Mouse (Mus musculus): ENCODE measurements around the gene Ott.
"Not testable (repeated sequence)": the region's sequence is repeated elsewhere in the genome, so short reads cannot be mapped to it uniquely, and the experiment has no call there.

Gene Ott

GRCm38 (mm10) chrX:149073982-149074381, at the start of gene Ott:
Gene Ott, plus strand, starts transcription at chrX:149074282.
- DNase-seq (ENCODE audit: inconsistent age in 2 of 2, low spot score in 1 of 2): not testable (repeated sequence)
